1 mouse cellular context compared by ENCODE assay signal in the genomic region with DNA sequence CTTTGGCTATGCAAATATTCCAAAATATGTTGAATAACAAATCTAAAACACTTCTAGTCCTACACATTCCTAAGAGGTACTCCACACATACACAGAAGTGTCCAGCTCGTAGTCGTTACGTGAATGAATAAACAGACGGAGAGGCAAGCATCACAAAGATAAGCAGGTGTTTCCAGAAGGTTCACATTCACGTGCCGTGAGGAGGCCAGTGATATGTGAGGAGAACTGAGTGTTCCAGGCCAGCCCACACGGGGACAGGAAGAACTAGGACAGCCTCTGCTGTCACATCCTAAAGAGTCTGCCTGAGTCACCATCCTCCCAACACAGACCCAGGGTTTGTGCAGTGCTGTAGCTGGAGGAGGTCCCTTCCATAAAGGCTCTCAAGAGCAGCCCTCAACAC.
TF ChIP-seq lines count a peak whose summit lies in the region.

No protein-coding gene starts in this region.

TF ChIP-seq in MEL, 35 proteins besides CTCF, POLR2A, EP300 and RAD21 (continued from another document):
- TF ChIP-seq BHLHE40 (IDR thresholded peaks at IDR 0.05; ENCODE audit: borderline replicate concordance, low read depth, low read length), result peak; percentile 94
- no peak for TF ChIP-seq MEF2A (IDR thresholded peaks at IDR 0.05; ENCODE audit: extremely low read depth, insufficient replicate concordance, low read depth, low read length, poor library complexity, severe bottlenecking)
- TF ChIP-seq ZNF384 (IDR thresholded peaks at IDR 0.05; ENCODE audit: low read depth, low read length), result no peak
- no peak for TF ChIP-seq POLR2AphosphoS2 (IDR thresholded peaks at IDR 0.05; ENCODE audit: low read length)
- TF ChIP-seq TCF12 (IDR thresholded peaks at IDR 0.05; ENCODE audit: low read depth, low read length), result peak; percentile 62
- TF ChIP-seq JUND (IDR thresholded peaks at IDR 0.05; ENCODE audit: low read depth, low read length), result no peak
- no peak for TF ChIP-seq TBP (IDR thresholded peaks at IDR 0.05; ENCODE audit: low read depth, low read length)
- no peak for TF ChIP-seq POLR2AphosphoS5 (IDR thresholded peaks at IDR 0.05; ENCODE audit: borderline replicate concordance, low read depth, low read length)
- TF ChIP-seq GABPA (IDR thresholded peaks at IDR 0.05; ENCODE audit: low read depth, low read length), result no peak
- TF ChIP-seq CHD1 (IDR thresholded peaks at IDR 0.05; ENCODE audit: low read depth, low read length), result no peak
- no peak for TF ChIP-seq ZC3H11A (IDR thresholded peaks at IDR 0.05; ENCODE audit: low read depth, low read length)
- TF ChIP-seq ETS1 (IDR thresholded peaks at IDR 0.05; ENCODE audit: low read depth, low read length), result peak; percentile 51
- no peak for TF ChIP-seq MAFK (IDR thresholded peaks at IDR 0.05; ENCODE audit: borderline replicate concordance, low read depth, low read length)
- no peak for TF ChIP-seq CHD2 (IDR thresholded peaks at IDR 0.05; ENCODE audit: low read length)
- TF ChIP-seq ELF1 (IDR thresholded peaks at IDR 0.05; ENCODE audit: low read depth, low read length), result no peak
- 0 out of 2 replicates have a peak, but pooled peaks have one; percentile 38 for TF ChIP-seq MAX (IDR thresholded peaks at IDR 0.05; ENCODE audit: low read length)
- no peak for TF ChIP-seq SIN3A (IDR thresholded peaks at IDR 0.05; ENCODE audit: low read length)
- no peak for TF ChIP-seq USF2 (IDR thresholded peaks at IDR 0.05; ENCODE audit: borderline replicate concordance in 1 of 2, insufficient read depth in 1 of 2, low read depth in 1 of 2, low read length in 2 of 2)
- TF ChIP-seq MYB (IDR thresholded peaks at IDR 0.05; ENCODE audit: low read depth, low read length), result no peak
- TF ChIP-seq MXI1 (IDR thresholded peaks at IDR 0.05; ENCODE audit: low read depth, low read length), result peak; percentile 35; the same call in 1 of the 2 replicates
- TF ChIP-seq ZMIZ1 (IDR thresholded peaks at IDR 0.05; ENCODE audit: low read depth, low read length), result no peak
- no peak for TF ChIP-seq NELFE (IDR thresholded peaks at IDR 0.05; ENCODE audit: low read depth, low read length)
- TF ChIP-seq GATA1 (IDR thresholded peaks at IDR 0.05; ENCODE audit: low read depth, low read length), result 0 out of 2 replicates have a peak, but pooled peaks have one; percentile 27
- peak; percentile 62; the same call in 1 of the 2 replicates for TF ChIP-seq USF1 (IDR thresholded peaks at IDR 0.05; ENCODE audit: low read depth, low read length)
- TF ChIP-seq ZKSCAN1 (IDR thresholded peaks at IDR 0.05; ENCODE audit: low read depth, low read length), result no peak
